Mouse (Mus musculus): ENCODE data around the gene Fam111a.

The Fam111a gene

DNA sequence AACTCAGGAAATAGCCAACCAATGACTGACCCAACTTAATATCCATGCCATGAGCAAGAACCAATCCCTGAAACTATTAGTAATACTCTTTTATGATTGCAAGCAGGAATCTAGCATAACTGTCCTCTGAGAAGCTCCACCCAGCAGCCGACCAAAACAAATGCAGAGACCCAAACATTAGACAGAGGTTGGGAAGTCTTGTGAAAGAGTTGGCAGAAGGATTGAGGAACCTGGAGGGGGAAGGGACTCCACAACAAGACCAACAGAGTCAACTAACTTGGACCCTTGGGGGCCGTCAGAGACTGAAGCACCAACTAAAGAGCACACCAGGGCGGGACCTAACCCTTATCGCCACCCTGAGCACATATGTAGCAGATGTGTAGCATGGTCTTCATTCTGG lies 12.7 kb downstream of the Fam111a start:
- DNase-seq (ENCODE audit: low read depth, low spot score), result no peak

DNA sequence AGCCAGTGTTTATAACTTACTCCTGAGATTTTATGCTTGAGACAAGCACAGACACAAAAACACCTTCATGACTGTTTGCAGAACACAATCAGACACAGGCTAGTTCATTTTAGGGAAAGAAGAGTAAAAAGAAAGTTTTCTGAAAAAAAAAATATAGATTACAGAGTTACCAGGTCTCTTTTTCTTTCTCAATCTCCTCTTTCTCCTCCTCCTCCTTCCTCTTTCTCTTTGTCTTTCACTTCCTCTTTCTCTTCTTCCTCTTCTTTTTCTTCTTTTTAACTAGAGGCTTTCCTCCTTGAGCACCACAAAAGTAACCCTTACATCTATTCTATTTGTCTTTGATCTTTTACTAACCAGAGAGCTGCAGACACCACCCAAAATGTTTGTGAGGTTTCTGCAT lies 18.7 kb downstream of the Fam111a start:
- no peak for DNase-seq (ENCODE audit: low read depth, low spot score)

DNA sequence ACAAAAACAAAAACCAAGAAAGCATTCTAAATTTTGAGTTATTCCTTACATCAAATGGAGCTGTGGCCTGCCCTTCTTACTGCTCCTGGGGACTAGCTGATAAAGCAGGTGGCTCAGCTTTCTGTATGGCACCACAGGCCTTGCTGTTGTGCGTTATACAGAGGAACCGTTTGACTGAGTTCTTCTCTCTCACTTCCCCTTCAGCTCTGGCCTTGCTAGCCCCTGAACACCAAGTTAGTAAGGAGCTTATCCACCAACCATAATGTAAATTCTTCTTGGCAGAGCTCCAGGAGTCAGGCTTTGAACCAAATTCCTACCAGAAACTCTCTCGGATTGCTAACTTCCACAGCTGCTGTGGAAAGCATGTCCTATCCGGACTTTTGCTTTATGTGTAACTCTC lies 21.5 kb downstream of the Fam111a start:
- no peak for DNase-seq (ENCODE audit: low read depth, low spot score)

DNA sequence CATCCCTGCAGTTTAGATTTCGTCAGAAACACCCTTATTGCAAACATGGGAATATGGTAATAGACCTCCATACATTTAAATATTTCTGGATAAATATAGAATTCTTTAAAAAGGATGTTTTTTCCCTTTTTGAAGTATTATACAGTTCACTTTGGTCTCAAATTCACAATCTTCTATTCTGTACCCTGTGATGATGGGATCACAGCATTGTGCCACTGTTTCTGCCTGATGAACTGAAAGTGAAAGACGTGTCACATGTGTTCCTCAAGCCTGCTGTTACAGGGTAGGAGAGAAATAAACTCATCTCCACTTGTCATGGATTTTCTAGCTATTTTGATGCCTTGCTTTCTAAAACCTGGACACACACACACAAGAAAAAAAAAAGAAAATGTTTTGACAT lies 25.3 kb downstream of the Fam111a start:
- no peak for DNase-seq (ENCODE audit: low read depth, low spot score)

DNA sequence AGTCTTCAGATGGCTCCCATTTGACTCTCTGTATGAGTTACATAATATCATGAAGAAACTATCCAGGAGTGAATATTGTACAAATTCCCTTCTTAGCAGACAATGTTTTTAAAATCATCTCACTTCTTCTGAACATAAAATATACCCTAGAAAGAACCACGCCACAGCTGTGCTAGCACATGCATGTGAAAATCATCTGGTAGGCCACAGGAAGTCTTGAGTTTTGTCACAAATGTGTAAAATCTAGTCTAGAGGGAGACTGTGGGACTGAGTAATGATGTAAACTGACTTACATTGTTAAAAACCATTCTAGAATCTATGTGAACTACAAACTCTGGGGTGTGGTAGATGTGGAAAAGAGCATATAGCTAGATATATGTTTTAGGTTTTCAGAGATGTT lies 26.1 kb downstream of the Fam111a start:
- no peak for DNase-seq (ENCODE audit: low read depth, low spot score)

DNA sequence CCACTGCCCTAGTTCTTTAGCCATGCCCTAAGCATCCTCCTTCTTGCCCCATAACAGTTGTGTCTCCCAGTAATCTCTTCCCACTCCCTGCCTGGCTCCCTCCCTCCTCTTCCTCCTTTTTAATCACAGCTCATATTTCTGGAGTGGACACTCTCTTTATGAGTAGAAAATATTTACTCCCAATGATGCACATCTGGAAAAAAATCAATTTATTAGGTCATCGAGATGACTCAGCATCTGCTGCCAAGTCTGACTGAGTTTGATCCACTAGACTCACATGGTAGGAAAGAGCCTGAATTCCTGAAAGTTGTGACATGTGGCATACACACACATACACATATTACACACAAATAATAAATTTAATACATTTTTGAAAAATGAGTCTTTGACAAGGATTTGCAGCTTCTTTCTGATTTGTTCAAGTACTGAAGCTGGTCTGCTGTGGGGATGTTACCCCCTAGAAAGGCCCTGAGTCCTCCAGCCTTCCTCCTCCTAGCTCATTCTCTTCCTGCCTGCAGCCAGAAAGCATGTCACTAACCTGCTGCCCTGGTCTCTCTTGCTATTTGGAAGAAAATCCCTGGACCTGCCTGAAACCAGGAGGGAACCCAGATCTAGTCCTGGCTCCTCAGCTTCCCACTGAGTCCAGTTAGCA lies 27.2 kb downstream of the Fam111a start:
- DNase-seq (ENCODE audit: low read depth, low spot score), result no peak

DNA sequence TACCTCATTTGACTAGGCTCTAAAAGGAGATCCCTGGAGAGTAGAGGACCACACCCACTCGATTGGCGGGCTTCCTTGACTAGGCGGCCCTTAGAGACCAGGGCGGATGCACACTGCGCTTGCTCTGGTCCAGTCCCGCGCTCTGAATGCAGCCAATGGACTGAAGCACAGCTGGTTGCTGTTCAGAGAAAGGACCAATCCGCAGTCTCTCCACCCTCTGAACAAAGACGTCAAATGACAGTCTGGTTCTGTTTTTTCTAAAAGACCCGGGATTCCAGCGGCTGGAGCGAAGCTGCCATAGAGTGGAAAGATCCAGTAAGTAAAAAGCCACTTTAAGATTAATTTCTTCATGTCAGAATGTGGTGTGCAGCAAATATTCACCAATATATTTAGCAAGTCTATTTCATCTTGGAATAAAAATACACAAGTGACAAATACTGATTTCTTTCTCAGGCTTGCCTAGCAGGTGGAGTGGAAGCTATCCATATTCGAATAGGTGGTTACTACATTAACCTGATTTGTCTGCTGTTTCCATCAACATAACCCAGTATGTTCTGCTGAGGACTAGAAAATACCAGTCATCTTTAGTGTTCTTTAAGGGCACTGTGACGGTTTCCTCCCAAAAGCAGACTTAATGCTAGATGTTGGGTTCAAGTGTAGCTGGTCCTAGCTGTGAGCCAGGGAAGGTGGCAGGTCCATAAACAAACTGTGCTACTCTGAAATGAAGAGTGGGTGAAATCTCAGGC lies 27.9 kb downstream of the Fam111a start:
- peak; percentile 89 for DNase-seq (ENCODE audit: low read depth, low spot score)

DNA sequence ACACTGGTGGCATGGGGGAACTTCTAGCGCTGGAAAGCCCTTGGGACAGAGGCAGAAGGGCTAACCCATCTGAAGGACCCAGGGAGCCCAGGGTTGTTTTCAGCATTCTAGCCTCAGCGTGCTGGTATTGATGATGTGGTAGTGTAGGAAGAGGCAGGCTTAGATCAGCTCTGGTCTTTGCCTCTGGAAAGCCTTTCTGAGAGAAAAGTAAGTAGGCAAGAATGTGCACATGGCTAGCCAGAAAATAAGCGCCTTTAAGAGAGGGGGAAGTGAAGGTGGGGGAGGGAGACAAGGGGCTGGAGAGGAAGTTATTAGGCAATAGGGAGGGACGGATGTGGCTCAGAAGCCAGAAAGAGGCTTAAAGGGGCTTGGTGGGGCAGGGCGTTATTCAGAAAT lies 28.5 kb downstream of the Fam111a start:
- no peak for DNase-seq (ENCODE audit: low read depth, low spot score)

DNA sequence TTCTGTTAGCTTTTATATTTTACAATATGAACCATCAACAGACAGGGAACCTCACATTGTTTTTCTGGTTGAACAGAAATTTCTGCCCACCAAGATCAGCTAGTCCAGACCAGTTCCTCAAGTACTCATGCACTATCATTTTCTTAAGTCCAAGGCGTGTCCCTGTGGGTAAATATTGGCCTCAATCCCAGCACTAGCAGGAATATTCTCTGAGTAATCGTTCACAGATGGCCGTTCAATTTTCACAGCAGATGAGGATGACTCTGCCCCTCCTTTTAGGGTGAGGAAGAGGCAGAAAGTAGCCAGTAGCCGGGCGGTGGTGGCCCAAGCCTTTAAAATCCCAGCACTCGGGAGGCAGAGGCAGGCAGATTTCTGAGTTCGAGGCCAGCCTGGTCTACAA lies 29.6 kb downstream of the Fam111a start:
- peak; percentile 11 for DNase-seq (ENCODE audit: low read depth, low spot score)

DNA sequence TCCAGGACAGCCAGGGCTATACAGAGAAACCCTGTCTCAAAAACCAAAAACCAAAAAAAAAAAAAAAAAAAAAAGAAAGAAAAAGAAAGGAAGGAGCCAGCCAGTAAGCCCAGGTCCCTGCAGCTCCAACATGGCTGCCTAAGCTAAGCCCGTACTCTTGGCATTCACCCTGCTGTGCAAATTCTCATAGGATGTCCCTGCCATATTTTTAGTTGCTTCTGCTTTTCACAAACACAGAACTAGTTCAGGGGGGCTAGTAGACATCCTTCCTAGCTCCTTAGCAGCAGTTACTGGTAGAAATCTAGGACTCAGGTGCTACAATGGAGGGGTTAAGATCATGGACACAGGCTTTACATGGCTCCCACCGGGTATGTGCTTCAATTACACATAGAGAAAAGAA lies 30.0 kb downstream of the Fam111a start:
- no peak for DNase-seq (ENCODE audit: low read depth, low spot score)

DNA sequence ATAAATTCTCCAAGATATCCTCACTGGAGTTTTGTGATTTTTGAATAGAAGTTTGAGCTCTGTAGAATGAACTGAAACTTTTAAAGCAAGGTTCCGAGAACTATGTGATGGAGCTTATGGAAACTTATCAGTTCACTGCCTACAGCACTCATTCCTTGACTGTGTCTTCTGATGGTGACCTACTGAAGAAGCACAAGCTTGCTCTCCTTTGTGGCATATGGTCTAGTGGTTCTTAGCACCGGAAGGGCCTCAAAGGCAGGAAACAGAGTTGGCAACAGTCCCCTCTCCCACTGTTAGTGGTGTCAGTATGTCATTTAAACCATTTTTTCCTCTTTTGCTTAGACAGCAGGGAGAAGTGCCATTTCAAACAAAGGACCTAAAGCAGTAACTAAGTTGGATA lies 31.1 kb downstream of the Fam111a start:
- no peak for DNase-seq (ENCODE audit: low read depth, low spot score)

DNA sequence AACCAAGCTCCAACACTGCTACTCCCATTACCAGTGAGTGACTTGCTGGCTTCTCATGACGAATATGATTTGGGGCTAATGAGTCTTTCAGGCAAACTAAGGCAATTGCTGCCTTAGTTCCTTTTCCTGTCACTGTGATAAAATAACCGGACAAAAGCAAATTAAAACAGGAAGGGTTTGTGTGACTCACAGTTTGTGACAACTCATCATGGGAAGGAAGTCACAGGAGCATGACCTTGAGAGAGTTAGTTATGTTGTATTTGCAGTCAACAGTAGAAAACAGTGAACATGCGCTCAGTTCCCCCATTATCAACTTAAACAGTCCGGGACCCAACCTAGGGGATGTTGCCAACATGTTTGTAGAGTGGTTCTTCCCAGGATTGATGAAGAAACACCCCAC lies 39.8 kb downstream of the Fam111a start:
- DNase-seq (ENCODE audit: low read depth, low spot score), result no peak

DNA sequence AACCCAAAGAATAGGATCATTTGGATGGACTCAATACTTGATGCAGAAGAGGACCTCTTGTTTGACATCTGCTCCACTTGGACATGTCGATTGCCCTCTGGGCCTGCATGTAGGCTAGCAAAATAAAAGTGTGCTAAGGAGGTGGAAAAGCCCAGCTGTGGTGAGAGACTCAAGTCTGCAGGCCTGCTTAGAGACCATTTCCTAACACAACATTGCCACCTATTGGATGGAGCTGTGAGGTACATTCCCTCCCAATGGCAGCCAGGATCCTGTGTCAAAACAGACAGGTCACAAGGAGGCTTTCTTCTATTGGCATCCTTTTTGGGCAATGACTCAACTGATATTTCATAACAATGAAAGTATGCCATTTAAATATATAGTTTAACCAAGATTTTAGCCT lies 46.4 kb downstream of the Fam111a start:
- peak; percentile 33 for DNase-seq (ENCODE audit: low read depth, low spot score)

DNA sequence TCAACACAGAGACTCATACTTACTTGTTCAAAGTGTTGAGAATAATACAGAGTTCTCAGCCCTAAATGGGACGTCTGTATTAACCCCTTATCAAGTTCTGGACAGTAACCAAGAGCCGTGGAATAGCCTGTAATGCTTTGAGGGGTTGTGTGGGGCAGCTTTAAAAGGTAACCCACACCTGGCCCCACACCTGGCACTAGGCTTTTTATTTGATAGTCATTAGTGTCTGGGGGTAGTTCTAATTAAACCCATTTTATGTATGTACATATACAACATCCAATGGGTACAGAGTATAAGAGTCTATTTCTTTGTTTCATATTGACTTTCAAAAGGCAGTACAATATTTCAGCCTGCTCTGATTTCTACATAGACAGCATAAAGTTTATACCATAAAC lies 49.6 kb downstream of the Fam111a start:
- no peak for DNase-seq (ENCODE audit: low read depth, low spot score)

DNA sequence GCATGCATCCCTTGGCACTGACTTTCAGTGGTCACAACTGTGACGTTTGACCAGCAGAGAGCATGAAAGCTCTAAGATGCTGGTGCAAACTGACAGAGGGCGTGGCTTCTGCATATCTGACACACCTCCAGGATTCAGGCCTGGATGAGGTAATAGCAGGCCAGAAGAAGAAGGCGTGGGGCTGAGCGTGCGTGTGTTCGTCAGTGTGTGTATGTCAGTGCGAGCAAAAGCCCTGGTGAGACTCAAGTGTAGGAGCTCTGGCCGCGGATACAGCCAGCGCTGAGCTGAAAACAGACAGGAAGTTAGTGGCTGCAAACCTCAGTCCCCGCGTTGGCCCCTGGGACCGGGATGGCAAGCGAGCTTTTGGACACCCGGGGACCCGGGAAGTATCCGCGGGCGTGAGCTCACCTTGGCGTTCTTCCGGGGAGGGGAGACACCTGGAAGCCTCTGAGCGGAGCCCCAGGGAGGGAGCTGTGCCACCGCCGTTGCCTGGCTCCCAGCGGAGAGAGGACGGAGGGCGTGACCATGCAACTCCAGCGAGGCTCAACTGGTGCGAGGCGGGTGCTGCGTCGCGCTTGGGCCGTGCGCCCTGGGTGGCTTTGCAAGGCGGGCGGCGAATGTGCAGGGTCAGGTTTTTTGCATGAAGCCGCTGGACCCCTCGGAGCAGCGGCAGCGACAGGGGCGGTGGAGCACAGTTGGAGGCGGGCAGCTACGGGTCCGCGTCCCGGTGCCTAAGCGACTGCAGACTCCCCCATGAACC lies 50.2 kb downstream of the Fam111a start:
- peak; percentile 8 for DNase-seq (ENCODE audit: low read depth, low spot score)

DNA sequence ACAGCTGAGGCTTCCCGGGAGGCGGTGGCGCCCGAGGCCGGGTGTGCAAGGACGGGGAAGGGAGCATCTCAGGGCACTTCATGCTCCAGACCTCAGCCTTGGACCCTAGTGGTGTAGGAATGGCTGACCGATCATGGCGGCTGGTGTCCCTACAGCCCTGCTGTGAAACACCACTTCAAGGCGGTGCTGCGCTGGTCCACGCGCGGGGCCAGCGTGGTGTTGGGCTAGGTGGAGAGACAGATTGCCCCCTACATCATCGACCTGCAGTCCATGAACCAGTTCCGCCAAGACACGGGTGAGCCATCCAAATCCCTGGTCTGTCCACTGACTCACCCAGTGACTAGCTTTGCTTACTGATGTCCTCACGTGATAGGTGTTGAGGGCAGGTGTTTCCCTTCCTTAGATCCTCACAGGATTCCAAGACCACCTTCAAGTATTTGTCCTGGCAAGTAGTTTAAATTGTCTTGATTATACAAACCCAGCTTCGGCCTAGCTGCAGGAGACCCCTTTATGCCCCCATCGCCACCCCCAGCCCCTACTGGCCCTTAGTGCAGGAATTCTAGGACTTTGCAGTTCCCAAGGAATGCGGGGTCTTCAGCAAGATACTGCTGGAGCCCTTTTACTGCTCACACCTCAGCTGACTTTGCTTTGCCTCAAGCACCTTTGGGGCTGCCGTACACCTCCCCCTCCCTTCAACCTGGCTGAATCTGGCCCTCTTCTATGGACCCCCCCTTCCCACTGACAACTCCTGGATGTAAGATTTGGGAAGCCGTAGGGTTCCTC lies 50.9 kb downstream of the Fam111a start:
- no peak for DNase-seq (ENCODE audit: low read depth, low spot score)

DNA sequence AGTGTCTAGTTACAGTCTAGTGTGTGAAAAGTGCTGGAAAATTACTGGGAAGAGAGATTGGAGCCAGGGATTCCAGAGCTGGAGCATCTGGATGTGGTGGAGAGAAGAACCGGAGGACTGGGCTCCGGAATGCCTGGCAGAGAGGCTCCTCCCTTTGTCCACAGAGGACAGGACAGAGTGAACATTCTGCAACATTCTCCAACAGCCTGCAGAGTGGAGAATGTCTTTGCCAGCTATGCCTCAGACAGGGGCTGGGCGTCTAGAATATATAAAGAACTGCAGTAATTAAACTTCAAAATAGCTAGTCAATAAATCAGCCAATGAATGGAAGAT lies 51.5 kb downstream of the Fam111a start:
- no peak for DNase-seq (ENCODE audit: low read depth, low spot score)

DNA sequence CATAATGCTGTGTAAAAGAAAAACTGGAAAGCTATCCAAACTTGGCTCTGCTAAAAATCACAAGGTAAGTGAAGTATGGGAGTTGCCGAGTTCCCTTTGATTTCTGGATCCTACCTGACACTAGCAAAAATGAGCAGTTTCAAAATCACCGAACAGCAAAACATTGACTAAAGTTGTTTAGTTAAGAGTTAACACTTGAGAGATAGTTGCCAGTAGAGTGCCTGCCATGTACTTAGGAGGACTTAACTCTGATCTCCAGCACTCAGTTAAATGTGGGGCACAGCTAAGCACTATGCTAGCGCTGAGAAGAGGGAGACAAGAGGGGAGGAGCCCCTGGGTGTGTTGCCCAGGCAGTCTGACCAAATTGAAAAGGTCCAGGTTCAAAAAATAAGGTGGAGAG lies 53.1 kb downstream of the Fam111a start:
- DNase-seq (ENCODE audit: low read depth, low spot score), result no peak

DNA sequence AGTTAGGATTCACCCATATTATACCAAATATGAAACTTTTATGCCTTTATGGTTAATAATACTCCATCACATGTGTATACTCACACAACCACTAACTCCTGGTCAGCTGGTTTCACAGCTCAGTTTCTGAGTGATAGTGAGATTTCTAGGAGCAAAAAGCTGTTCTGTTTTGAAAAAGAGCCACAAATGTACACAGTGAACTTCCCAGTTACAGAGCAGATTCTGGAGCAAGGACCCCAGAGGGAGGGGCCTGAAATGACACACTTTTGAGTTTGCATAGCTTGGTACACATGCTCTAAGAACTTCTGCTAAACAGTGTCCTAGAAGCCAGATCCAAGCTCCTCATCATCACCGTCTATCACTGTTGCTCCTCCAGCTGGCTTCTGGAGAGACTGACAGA lies 54.1 kb downstream of the Fam111a start, which contains the start of gene Gm4952:
Gm4952 (plus strand) TSS at position 301 of the 400 bp plus-strand sequence.
- no peak for DNase-seq (ENCODE audit: low read depth, low spot score)

DNA sequence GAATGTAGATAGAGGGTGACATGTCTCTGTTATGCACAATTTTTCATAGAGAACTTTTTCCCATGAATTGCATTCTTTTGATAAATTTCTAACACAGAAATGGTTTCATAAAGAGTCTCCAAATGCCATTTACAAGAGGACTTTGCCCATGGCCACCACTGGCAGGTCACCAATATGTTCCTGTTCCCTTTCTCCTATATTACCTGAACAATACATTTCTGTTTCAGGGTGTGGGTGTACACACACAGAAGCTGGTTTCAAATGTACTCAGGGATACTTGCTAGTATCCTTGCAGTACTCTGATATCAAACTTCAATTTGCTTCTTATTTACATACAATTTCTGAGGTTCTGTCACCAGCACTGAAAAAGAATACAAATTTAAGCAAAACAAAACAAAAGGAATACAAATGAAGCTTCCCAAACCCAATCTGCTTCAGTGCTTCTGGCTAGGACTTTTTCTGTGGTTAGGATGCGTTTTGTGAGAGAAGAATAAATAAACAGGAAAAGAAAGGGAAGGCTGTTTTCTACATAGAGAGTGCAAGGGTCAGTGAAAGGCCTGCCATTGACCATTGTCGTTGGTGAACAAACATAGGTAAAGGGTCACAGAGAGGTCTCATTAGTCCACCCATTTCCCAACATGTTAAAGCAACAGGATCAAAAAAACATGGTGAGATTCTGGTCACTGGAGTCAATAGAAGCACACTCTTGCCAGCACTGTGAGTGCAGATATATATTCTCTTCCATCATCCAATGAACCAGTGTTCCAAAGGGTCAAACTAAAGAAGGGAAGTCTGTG lies 55.3 kb downstream of the Fam111a start:
- no peak for DNase-seq (ENCODE audit: low read depth, low spot score)

DNA sequence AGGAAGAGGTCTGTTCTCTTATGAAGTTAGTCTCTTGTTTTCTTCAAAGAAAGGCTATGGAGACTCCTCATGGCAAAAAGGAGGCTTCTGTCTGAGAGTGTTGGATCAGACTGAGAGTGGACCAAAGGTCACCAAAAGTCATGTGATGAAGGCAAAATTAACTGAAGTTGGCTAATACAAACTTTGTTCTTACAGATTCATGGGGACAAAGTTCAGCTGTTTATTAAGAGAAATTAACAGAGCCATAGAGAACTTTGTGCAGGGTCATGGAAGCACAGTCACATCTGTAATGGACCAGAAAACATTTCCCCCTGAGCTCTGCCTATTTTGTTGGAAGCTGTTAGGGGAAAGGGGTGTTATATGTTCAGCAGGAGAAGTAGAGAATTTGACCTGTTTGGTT lies 62.8 kb downstream of the Fam111a start:
- DNase-seq (ENCODE audit: low read depth, low spot score), result no peak
